Mouse (Mus musculus) forebrain, postnatal 0 days (tissue): ENCODE measurements around the gene Wbp1l. TPM values are rescaled to one million over a fixed set of nuclear protein-coding genes. Genes with fewer than 3 reads are reported as not detected.

Source experiments
- ATAC-seq: fragments of 200-750 bp; cut with Nextera tagmentation; 2 replicates; pipeline ENCODE4 v1.8.0; 2017; ENCODE audit warnings: mild to moderate bottlenecking, moderate library complexity
- DNase-seq: peaks from one replicate; pipeline ENCODE4 v3.0.0-alpha.2; 2015
- H3K27ac ChIP-seq: fragments of 300-500 bp; sonication (generic); 2 replicates; pipeline ENCODE4 v1.5.1; 2014; ENCODE audit warnings: low read depth, mild to moderate bottlenecking, antibody characterized with exemption, low read length, moderate library complexity, mixed read lengths
- H3K27me3 ChIP-seq: fragments of 300-500 bp; sonication (generic); 2 replicates; pipeline ENCODE4 v1.6.1; 2014; ENCODE audit warnings: mild to moderate bottlenecking, low read length, mixed read lengths; ENCODE audit not compliant: insufficient read depth
- H3K36me3 ChIP-seq: fragments of 300-500 bp; sonication (generic); 2 replicates; pipeline ENCODE4 v1.6.1; 2014; ENCODE audit warnings: mild to moderate bottlenecking, moderate library complexity; ENCODE audit not compliant: insufficient read depth
- H3K4me1 ChIP-seq: fragments of 300-500 bp; sonication (generic); 2 replicates; pipeline ENCODE4 v1.6.1; 2014; ENCODE audit warnings: antibody characterized with exemption; ENCODE audit not compliant: insufficient read depth
- H3K4me2 ChIP-seq: fragments of 300-500 bp; sonication (generic); 2 replicates; pipeline ENCODE4 v1.6.1; 2014; ENCODE audit warnings: low read depth, mild to moderate bottlenecking, moderate library complexity
- H3K4me3 ChIP-seq: fragments of 300-500 bp; sonication (generic); 2 replicates; pipeline ENCODE4 v1.5.1; 2014; ENCODE audit warnings: low read depth, low read length, mixed read lengths
- H3K9ac ChIP-seq: fragments of 300-500 bp; sonication (generic); 2 replicates; pipeline ENCODE4 v1.6.1; 2014; ENCODE audit warnings: mild to moderate bottlenecking
- H3K9me3 ChIP-seq: fragments of 300-500 bp; sonication (generic); 2 replicates; pipeline ENCODE4 v1.6.1; 2016; ENCODE audit warnings: low read length
- CTCF ChIP-seq: sonication (generic); IDR thresholded peaks from 2 replicates; pipeline ENCODE4 v1.5.1; 2016; ENCODE audit warnings: antibody characterized with exemption, control low read depth, low read depth
- WGBS: fragments of 180-500 bp; shearing (Covaris S2); extraction: QIAGEN DNeasy Blood & Tissue Kit; methylation state at CpG from one replicate; pipeline ENCODE4 v1.1.7; 2014; 5-methylcytosine and 5-hydroxymethylcytosine counted together
- polyA plus RNA-seq: library from polyadenylated mRNA; unstranded; fragments of >200 nt; fragmentation: Nextera tagmentation; extraction: Ambion mirVana; gene quantifications from 2 replicates; pipeline ENCODE4 v1.2.1, GENCODE M21; 2015
- total RNA-seq: library from RNA; depleted of rRNA; stranded (reverse); fragments of >200 nt; gene quantifications from 2 replicates; pipeline ENCODE4 v1.2.3, GENCODE M21; 2014

Wbp1l gene
- total and polyA plus RNA-seq, 2 experiments from 2014 or later: 25.4 to 37.0 TPM

GRCm38 (mm10) chr19:46628403-46628802 is 29.5 kb downstream of the Wbp1l start:
- Histone ChIP-seq H3K4me3 (no peak overlapping the region), H3K36me3 (peaks cover 4% of the 10 kb centered on the region; the same call in 1 of the 2 replicates), H3K27me3 (no peaks in the 10 kb centered on the region), H3K4me2 (no peak overlapping the region), H3K27ac (no peak overlapping the region), H3K9me3 (no peaks in the 10 kb centered on the region), H3K4me1 (0 out of 2 replicates have a peak, but pooled peaks cover 3% of the 10 kb centered on the region), H3K9ac (no peak overlapping the region)
- no peak for TF ChIP-seq CTCF
- WGBS: 89% methylated on average over 10 of the region's 10 CpGs
- ATAC-seq (no peak), DNase-seq (no peak)

GRCm38 (mm10) chr19:46629807-46630206 is 30.9 kb downstream of the Wbp1l start:
- TF ChIP-seq CTCF: no peak

GRCm38 (mm10) chr19:46631637-46632036 is 32.8 kb downstream of the Wbp1l start:
- ATAC-seq (no peak), DNase-seq (no peak)
- 85% methylated on average over 9 of the region's 9 CpGs for WGBS
- Histone ChIP-seq H3K4me3 (no peak overlapping the region), H3K4me1 (no peaks in the 10 kb centered on the region), H3K4me2 (no peak overlapping the region), H3K9me3 (no peaks in the 10 kb centered on the region), H3K27me3 (no peaks in the 10 kb centered on the region), H3K36me3 (peaks cover 4% of the 10 kb centered on the region; the same call in 1 of the 2 replicates), H3K9ac (no peak overlapping the region), H3K27ac (no peak overlapping the region)
- no peak for TF ChIP-seq CTCF

More at GRCm38 (mm10) chr19:46629807-46630206, 30.9 kb downstream of the Wbp1l start:
- H3K9me3 ChIP-seq: no peaks in the 10 kb centered on the region
- no peaks in the 10 kb centered on the region for H3K27me3 ChIP-seq
- DNase-seq (no peak), ATAC-seq (no peak)
- WGBS: 77% methylated on average over 9 of the region's 9 CpGs
- no peak overlapping the region; the same call in 1 of the 2 replicates for H3K9ac ChIP-seq
- H3K4me1 ChIP-seq: no peaks in the 10 kb centered on the region
- peaks cover 4% of the 10 kb centered on the region; the same call in 1 of the 2 replicates for H3K36me3 ChIP-seq
- no peak overlapping the region for H3K4me3 ChIP-seq
- no peak overlapping the region for H3K27ac ChIP-seq
- no peak overlapping the region for H3K4me2 ChIP-seq

DNA sequence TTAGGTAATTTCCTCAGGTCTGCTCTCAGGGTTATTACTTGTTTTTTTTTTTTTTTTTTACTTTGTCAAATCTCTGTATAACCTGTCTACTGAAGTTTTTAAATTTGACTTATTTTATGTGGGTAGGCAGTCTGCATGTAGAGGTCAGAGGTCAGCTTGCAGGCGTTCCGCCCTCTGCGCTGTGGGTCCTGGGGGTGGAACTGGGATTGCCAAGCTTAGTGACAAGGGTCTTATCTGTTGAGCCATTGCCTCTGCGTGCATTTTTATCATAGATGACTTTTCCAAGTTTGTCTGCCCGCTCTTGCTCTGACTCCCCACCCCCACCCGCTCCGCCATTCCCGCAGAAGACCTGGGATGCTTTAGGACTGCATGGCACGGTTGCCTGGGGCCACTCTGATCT is 36.9 kb downstream of the Wbp1l start:
- 80% methylated on average over 9 of the region's 9 CpGs for WGBS
- Histone ChIP-seq H3K4me1 (no peaks in the 10 kb centered on the region), H3K9me3 (no peaks in the 10 kb centered on the region), H3K27me3 (no peaks in the 10 kb centered on the region), H3K4me3 (no peak overlapping the region), H3K27ac (no peak overlapping the region), H3K4me2 (no peak overlapping the region), H3K36me3 (0 out of 2 replicates have a peak, but pooled peaks cover 6% of the 10 kb centered on the region), H3K9ac (no peak overlapping the region)
- no peak for ATAC-seq
- TF ChIP-seq CTCF: no peak
- DNase-seq: no peak

- TF ChIP-seq CTCF: no peak
- H3K27ac ChIP-seq: no peak overlapping the region
- H3K9me3 ChIP-seq: no peaks in the 10 kb centered on the region
- H3K27me3 ChIP-seq: no peaks in the 10 kb centered on the region
- 0 out of 2 replicates have a peak, but pooled peaks cover 6% of the 10 kb centered on the region for H3K36me3 ChIP-seq
- DNase-seq: no peak
- H3K9ac ChIP-seq: no peak overlapping the region
- 86% methylated on average over 6 of the region's 6 CpGs for WGBS
- H3K4me2 ChIP-seq: no peak overlapping the region
- no peak overlapping the region for H3K4me3 ChIP-seq
- no peak for ATAC-seq
- no peaks in the 10 kb centered on the region for H3K4me1 ChIP-seq
These were observed 38.7 kb downstream of the Wbp1l start for GRCm38 (mm10) chr19:46637598-46637997.

GRCm38 (mm10) chr19:46639053-46639452 is 40.2 kb downstream of the Wbp1l start:
- H3K9ac ChIP-seq: no peak overlapping the region
- no peak overlapping the region for H3K4me3 ChIP-seq
- no peak for TF ChIP-seq CTCF
- H3K27me3 ChIP-seq: no peaks in the 10 kb centered on the region
- DNase-seq (no peak), ATAC-seq (no peak)
- H3K4me1 ChIP-seq: peaks cover 6% of the 10 kb centered on the region
- H3K36me3 ChIP-seq: 0 out of 2 replicates have a peak, but pooled peaks cover 6% of the 10 kb centered on the region
- H3K4me2 ChIP-seq: no peak overlapping the region
- no peaks in the 10 kb centered on the region for H3K9me3 ChIP-seq
- H3K27ac ChIP-seq: no peak overlapping the region

GRCm38 (mm10) chr19:46639496-46639895 is 40.6 kb downstream of the Wbp1l start:
- no peak for TF ChIP-seq CTCF
- ATAC-seq: no peak
- Histone ChIP-seq H3K27me3 (no peaks in the 10 kb centered on the region), H3K9ac (no peak overlapping the region), H3K36me3 (0 out of 2 replicates have a peak, but pooled peaks cover 6% of the 10 kb centered on the region), H3K9me3 (no peaks in the 10 kb centered on the region), H3K4me1 (peaks cover 6% of the 10 kb centered on the region), H3K4me2 (no peak overlapping the region), H3K4me3 (no peak overlapping the region), H3K27ac (no peak overlapping the region)
- no peak for DNase-seq
- WGBS: 91% methylated on average over 14 of the region's 14 CpGs

- Histone ChIP-seq H3K4me3 (no peak overlapping the region), H3K27ac (no peak overlapping the region), H3K36me3 (0 out of 2 replicates have a peak, but pooled peaks cover 6% of the 10 kb centered on the region), H3K4me1 (peaks cover 6% of the 10 kb centered on the region), H3K4me2 (no peak overlapping the region), H3K27me3 (no peaks in the 10 kb centered on the region), H3K9ac (no peak overlapping the region), H3K9me3 (no peaks in the 10 kb centered on the region)
- WGBS: 84% methylated on average over 8 of the region's 8 CpGs
- no peak for TF ChIP-seq CTCF
- DNase-seq: no peak
- no peak for ATAC-seq
These were observed 41.9 kb downstream of the Wbp1l start for GRCm38 (mm10) chr19:46640780-46641179.
